Mouse (Mus musculus) forelimb bud, embryonic 11.5 days (tissue): ENCODE results near the gene Ccndbp1.
"Not testable (repeated sequence)": the region's sequence is repeated elsewhere in the genome, so short reads cannot be mapped to it uniquely, and the experiment has no call there.

Experiments
- DNase-seq: peaks from one replicate; pipeline ENCODE4 v3.0.0-alpha.2; 2012; ENCODE audit warnings: low read depth, low spot score

The Ccndbp1 gene

DNA sequence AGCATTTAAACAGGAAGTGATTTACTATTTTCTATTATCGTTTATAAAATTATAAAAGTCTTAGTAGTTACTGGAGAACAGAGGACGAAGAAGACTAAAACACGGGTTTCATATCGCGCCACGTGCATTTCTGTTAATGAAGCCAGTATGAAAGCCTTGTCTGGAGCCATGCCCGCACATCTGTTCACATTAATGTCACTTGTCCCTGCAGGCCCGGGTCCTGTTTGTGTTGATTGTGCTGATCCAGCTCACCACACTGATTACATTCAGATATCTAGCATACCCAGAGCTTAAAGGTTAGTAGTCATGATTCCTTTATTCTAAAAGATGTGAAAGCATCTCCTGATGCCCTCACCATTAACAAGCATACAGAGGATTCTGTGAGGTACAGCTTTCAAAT is 9.3 kb upstream of the Ccndbp1 start:
- no peak for DNase-seq

DNA sequence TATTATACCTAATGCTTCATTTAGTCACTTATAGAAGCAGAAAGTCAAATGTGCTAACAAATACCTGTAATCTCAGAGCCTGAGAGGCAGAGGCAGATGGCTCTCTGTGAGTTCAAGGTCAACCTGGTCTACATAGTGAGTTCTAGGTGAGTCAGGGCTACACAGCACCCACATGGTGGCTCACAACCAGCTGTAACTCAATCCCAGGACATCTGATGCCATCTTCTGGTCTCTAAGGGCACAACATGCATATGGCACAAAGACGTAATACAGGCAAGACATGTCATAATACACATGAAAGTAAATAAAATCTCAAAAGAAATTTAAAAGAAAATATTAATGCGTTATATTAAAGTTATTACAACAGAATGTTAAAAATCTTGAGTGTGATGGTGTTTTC is 4.6 kb upstream of the Ccndbp1 start:
- no peak for DNase-seq

GRCm38 (mm10) chr2:121004018-121004811 is 4.0 kb upstream of the Ccndbp1 start:
- DNase-seq, result no peak

DNA sequence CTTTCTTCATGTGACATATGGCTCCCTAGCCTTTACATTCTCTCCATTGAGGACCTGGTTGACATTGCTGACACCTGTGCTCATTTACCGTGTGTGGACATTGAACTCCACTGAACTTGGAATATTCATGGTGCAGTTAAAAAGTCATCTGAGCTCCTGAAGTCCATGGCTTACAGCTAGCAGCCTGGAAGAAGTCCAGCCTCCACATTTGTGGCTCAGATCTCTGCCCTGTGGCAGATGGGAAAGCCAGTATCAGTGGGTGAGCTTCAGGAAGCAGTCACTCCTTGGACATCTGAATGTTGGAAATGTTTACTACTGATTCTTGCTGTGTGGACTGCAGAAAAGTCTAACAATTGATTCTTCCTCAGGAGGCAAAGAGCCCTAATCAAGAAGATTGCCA is 1.2 kb upstream of the Ccndbp1 start:
- DNase-seq, result no peak

DNA sequence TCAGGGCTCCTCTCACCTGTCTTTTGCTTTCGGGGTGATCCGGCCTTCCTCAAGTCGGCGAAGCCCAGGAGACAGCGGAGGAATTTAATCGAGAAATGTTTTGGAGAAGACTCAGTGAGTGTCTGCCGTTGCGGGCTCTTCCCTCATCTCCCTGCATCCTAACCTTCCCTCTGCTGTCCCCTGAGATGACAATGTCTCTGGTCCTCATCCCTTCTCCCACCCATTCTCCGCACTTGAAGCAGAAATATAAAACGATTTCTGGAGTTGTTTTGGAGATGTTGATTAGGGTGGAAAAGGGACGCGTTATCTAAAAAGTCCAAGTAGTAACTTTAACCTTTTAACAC is 433 bp downstream of the Ccndbp1 start:
- no peak for DNase-seq

- DNase-seq, result no peak
These were observed 971 bp downstream of the Ccndbp1 start for GRCm38 (mm10) chr2:121009071-121009677.

DNA sequence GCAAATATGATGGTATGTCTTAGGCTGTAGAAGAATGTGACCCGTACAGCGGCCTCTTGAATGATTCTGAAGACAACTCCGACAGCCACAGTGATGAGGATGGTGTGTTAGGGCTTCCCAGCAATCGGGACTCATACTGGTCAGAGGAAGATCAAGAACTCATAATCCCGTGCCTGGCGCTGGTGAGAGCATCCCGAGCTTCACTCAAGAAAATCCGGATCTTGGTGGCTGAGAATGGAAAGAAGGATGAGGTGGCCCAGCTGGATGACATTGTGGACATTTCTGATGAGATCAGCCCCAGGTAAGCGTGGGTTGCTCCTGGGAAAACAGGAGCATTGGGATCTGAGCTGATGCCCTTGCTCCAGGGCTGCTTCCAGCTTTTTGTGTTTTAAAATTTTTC is 4.5 kb downstream of the Ccndbp1 start:
- no peak for DNase-seq

GRCm38 (mm10) chr2:121015507-121015906 is 7.3 kb downstream of the Ccndbp1 start:
- DNase-seq, result no peak

DNA sequence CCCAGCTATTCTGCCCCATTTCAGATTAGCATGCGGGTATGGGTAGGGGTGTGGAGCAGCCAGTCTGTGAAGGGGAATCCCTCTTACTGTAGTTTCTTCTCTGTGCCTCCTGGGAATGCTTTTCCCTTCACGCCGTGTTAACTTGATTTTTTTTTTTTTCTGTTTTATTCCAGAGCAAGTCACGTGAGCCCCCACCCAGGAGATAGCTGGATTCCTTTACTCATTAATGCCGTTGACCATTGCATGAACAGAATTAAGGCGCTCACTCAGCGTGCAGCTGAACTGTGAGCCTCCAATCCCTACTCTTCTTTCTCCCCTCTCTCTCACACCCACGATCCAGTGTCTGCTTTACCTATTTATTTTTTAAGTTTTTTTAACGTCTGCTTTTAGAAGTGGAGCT is 8.0 kb downstream of the Ccndbp1 start:
- no peak for DNase-seq

GRCm38 (mm10) chr2:121017151-121017550 is 8.9 kb downstream of the Ccndbp1 start:
- DNase-seq, result no peak

- no peak for DNase-seq
These were observed 14.7 kb downstream of the Ccndbp1 start for GRCm38 (mm10) chr2:121022918-121023317.

DNA sequence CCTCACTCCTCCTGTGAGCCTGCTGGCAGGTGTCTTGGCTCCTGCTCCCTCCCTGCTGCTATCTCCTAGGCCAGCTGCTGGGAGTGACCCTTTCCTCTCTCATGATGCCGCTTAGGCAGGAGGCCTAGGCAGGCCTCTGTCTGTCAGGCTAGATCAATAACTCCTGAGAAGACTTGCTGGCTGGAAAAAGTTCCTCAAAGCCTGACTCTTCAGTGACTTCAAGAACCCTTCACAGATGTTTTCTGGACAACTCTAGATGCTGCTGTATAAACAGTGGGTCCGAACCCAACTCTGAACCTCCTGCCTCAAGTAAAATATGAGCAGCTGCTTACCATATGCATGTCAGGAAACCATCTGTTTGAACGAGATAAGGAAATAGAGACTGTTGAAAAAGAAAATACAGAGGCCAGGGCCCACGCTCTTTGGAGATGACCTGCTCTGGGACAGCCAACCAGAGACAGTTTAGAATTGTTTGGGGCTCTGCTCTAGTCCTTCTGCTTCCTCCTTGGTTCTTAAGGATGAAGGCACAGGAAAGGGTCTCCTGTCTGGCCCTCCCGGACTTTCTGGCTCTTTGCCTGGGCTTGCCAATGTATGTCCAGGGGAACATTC is 28.6 kb downstream of the Ccndbp1 start, which contains the start of gene Epb42:
TSS of gene Epb42 (minus strand) at position 340 of the 609 bp plus-strand sequence.
- DNase-seq, result no peak

DNA sequence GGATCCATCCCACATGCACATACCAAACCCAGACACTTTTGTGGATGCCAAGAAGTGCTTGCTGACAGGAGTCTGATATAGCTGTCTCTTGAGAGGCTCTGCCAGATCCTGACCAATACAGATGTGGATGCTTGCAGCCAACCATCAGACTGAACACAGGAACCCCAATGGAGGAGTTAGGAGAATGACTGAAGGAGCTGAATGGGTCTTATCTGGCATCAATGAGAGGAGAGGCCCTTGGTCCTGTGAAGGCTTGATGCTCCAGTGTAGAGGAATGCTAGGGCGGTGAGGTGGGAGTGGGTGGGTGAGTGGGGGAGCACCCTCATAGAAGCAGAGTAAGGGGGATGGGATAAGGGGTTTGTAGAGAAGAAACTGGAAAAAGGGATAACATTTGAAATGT is 30.6 kb downstream of the Ccndbp1 start:
- DNase-seq, result not testable (repeated sequence)

GRCm38 (mm10) chr2:121039382-121039781 is 31.2 kb downstream of the Ccndbp1 start:
- DNase-seq, result no peak

- no peak for DNase-seq
These were observed 32.9 kb downstream of the Ccndbp1 start for GRCm38 (mm10) chr2:121041098-121041497.

- DNase-seq, result no peak
These were observed 37.5 kb downstream of the Ccndbp1 start for GRCm38 (mm10) chr2:121045653-121046052.

- DNase-seq, result no peak
These were observed 44.0 kb downstream of the Ccndbp1 start for GRCm38 (mm10) chr2:121052176-121052575.

GRCm38 (mm10) chr2:121054060-121054459 is 45.9 kb downstream of the Ccndbp1 start:
- no peak for DNase-seq

DNA sequence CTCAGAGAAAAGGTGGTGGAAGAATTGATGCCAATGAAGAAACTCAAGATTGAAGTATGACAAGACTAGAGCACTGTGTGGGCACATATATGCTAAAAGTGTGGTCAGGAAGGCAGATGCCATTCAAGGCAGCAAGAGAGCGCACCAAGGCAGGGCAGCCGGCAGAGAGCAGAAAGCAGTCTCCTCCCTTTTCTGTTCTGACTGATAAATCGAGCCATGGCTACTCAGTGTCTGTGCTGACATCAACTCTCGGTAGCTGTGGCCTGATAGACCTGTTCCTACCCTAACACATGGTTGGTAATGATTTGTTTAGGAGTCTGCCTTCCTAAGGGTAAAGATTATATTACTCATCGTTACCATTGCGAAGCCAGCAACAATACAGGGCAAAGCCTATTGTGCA is 47.7 kb downstream of the Ccndbp1 start:
- no peak for DNase-seq

- no peak for DNase-seq
These were observed 49.8 kb downstream of the Ccndbp1 start for GRCm38 (mm10) chr2:121057997-121058396.

- DNase-seq, result no peak
These were observed 53.1 kb downstream of the Ccndbp1 start for GRCm38 (mm10) chr2:121061315-121061714.
